Mouse (Mus musculus): ENCODE results near the gene 1700012B07Rik. TPM values are rescaled to one million over a fixed set of nuclear protein-coding genes. Genes with fewer than 3 reads are reported as not detected.

Gene 1700012B07Rik
- polyA plus RNA-seq, 1 experiment from 2014 or later = not detected

DNA sequence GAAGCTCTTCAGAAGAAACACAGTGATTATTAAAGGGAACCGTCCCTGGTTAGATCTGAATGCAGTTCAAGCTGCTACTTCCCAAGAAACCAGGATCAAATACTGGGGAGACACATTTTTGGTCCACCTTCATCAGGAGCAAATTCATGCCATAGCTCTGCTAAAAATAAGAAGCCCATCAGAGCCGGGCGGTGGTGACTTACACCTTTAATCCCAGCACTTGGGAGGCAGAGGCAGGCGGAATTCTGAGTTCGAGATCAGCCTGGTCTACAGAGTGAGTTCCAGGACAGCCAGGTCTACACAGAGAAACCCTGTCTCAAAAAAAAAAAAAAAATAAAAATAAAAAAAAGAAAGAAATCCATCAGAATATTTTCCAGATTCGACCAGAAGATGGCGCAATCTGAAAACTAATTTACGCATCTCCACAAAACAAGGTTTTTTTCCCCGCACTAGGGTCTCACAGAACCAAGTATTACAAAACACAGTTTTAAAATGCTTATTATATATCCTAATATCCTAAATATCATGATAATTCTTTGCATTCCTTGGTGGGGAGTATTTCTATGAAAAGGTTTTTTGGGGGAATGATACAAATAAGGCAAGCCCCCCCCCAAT, 45.4 kb upstream of the 1700012B07Rik start:
- Histone ChIP-seq H3K36me3 (ENCODE audit: insufficient read depth, low read length) (no peaks in the 10 kb centered on the region), H3K9ac (replicated peaks; ENCODE audit: low read depth) (no peak overlapping the region), H3K4me1 (ENCODE audit: insufficient read depth, low read depth, low read length) (no peaks in the 10 kb centered on the region), H3K27ac (ENCODE audit: low read length) (peak overlapping the region; percentile 54; the same call in 1 of the 2 replicates), H3K4me3 (ENCODE audit: low read depth, low read length) (no peak overlapping the region), H3K4me2 (replicated peaks; ENCODE audit: low read depth, low read length) (no peak overlapping the region), H3K9me3 (ENCODE audit: low read length) (no peaks in the 10 kb centered on the region), H3K27me3 (replicated peaks; ENCODE audit: insufficient read depth, low read length) (no peaks in the 10 kb centered on the region)
- TF ChIP-seq EP300 (IDR thresholded peaks at IDR 0.05) = no peak
- peak; percentile 58 for TF ChIP-seq CTCF (IDR thresholded peaks at IDR 0.05)
- DNase-seq (ENCODE audit: low spot score) = peak; percentile 76
- no peak for ATAC-seq
- 44% methylated on average over 9 of the region's 9 CpGs for WGBS

DNA sequence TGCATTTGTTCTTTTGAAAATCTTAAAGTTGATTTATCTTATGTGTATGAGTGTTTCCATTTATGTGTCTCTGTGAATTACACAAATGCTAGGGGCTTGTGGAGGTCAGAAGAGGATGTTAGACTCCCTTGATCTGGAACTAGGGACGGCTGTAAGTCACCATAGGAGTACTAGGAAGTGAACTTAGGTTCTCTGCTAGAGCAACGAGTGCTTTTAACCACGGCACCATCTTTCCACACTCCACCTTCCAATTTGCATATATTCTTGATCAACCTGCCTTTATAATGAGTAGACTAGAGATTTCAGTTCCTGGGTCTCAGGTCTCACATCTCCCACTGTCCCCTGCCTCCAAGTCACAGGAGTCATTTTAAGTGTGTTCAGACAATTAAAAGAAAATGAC, 44.8 kb upstream of the 1700012B07Rik start:
- ATAC-seq = no peak
- H3K27me3 ChIP-seq (replicated peaks; ENCODE audit: insufficient read depth, low read length) = no peaks in the 10 kb centered on the region
- DNase-seq (ENCODE audit: low spot score) = no peak
- H3K4me2 ChIP-seq (replicated peaks; ENCODE audit: low read depth, low read length) = no peak overlapping the region
- H3K4me1 ChIP-seq (ENCODE audit: insufficient read depth, low read depth, low read length) = no peaks in the 10 kb centered on the region
- WGBS = 58% methylated on average over 3 of the region's 3 CpGs
- H3K36me3 ChIP-seq (ENCODE audit: insufficient read depth, low read length) = no peaks in the 10 kb centered on the region
- TF ChIP-seq EP300 (IDR thresholded peaks at IDR 0.05) (no peak), CTCF (IDR thresholded peaks at IDR 0.05) (no peak)
- no peak overlapping the region for H3K27ac ChIP-seq (ENCODE audit: low read length)
- no peaks in the 10 kb centered on the region for H3K9me3 ChIP-seq (ENCODE audit: low read length)
- H3K9ac ChIP-seq (replicated peaks; ENCODE audit: low read depth) = no peak overlapping the region
- no peak overlapping the region for H3K4me3 ChIP-seq (ENCODE audit: low read depth, low read length)

DNA sequence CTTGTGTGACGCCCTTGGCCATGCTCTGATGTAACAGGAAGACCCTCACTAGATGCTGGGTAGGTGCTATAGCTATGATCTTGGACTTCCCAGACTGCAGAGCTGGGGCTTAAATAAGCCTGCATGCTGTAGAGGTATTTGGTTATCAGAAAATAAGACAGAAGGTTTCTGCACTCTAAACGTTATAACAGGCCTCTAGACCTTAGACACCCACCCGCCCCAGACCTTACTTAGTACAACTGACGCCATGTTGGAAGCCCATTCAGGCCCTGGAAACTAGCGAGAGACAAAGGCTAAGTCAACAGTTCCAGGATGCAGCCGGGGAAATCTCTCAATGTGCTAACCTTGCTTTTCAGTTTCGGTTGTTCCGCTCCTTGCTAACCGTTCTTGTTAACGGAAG, 44.2 kb upstream of the 1700012B07Rik start:
- H3K4me3 ChIP-seq (ENCODE audit: low read depth, low read length) = no peak overlapping the region
- DNase-seq (ENCODE audit: low spot score) = no peak
- H3K27me3 ChIP-seq (replicated peaks; ENCODE audit: insufficient read depth, low read length) = no peaks in the 10 kb centered on the region
- H3K27ac ChIP-seq (ENCODE audit: low read length) = no peak overlapping the region
- TF ChIP-seq CTCF (IDR thresholded peaks at IDR 0.05) = no peak
- no peak for TF ChIP-seq EP300 (IDR thresholded peaks at IDR 0.05)
- no peak overlapping the region for H3K9ac ChIP-seq (replicated peaks; ENCODE audit: low read depth)
- H3K36me3 ChIP-seq (ENCODE audit: insufficient read depth, low read length) = no peaks in the 10 kb centered on the region
- no peaks in the 10 kb centered on the region for H3K9me3 ChIP-seq (ENCODE audit: low read length)
- WGBS = 79% methylated on average over 10 of the region's 10 CpGs
- no peak for ATAC-seq
- no peak overlapping the region for H3K4me2 ChIP-seq (replicated peaks; ENCODE audit: low read depth, low read length)
- H3K4me1 ChIP-seq (ENCODE audit: insufficient read depth, low read depth, low read length) = no peaks in the 10 kb centered on the region

DNA sequence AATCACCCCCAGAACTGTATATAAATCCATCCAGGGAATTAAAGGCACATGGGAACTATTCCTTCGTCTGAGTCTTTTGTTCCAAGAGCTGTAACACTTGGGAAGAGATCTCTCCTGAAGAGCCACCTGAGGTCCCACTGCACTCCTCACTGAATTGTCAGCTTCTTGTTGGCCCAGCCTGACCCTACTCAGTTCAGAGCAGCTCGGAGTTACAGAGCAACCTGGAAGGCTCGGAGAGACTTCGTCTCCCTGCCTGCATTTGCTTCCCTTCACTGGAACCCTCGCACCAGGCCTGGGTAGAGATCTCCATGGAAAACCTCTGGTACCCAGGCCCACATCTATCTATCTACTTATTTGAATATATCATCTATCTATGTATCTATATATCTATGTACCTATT, 40.0 kb upstream of the 1700012B07Rik start:
- ATAC-seq (no peak), DNase-seq (ENCODE audit: low spot score) (no peak)
- Histone ChIP-seq H3K4me3 (ENCODE audit: low read depth, low read length) (no peak overlapping the region), H3K36me3 (ENCODE audit: insufficient read depth, low read length) (no peaks in the 10 kb centered on the region), H3K27me3 (replicated peaks; ENCODE audit: insufficient read depth, low read length) (no peaks in the 10 kb centered on the region), H3K4me1 (ENCODE audit: insufficient read depth, low read depth, low read length) (no peaks in the 10 kb centered on the region), H3K4me2 (replicated peaks; ENCODE audit: low read depth, low read length) (no peak overlapping the region), H3K27ac (ENCODE audit: low read length) (no peak overlapping the region), H3K9me3 (ENCODE audit: low read length) (no peaks in the 10 kb centered on the region), H3K9ac (replicated peaks; ENCODE audit: low read depth) (no peak overlapping the region)
- TF ChIP-seq CTCF (IDR thresholded peaks at IDR 0.05) = no peak
- no peak for TF ChIP-seq EP300 (IDR thresholded peaks at IDR 0.05)
- 77% methylated on average over 5 of the region's 5 CpGs for WGBS

DNA sequence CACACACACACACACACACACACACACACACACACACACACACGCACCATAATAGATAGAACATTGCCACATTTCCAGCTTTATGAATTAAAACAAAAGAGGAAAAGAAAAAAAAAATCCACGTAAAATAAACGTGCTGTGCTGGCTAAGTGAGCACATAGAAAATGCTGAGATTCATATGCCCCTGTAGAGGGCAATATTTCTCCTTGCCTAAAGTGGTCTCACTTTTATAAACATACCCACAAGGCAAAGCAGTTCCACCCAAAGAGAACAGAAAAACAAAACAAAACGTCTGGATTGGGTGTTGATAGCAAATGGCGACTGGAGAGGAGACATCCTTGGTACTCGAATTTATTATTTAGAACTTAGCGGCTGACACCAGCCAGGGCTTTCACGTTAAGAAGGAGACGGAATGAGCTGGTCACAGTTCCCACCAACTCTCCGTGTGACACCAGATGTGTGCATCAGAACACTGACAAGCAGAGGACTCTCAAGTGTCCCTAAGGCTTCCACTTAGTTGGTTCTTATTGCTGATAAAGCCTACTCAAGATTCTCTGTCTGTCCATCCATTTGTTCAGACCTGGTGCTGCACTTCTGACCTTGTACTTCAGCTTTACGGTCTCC, 38.8 kb upstream of the 1700012B07Rik start:
- no peaks in the 10 kb centered on the region for H3K27me3 ChIP-seq (replicated peaks; ENCODE audit: insufficient read depth, low read length)
- H3K9me3 ChIP-seq (ENCODE audit: low read length) = no peaks in the 10 kb centered on the region
- TF ChIP-seq CTCF (IDR thresholded peaks at IDR 0.05) (0 out of 2 replicates have a peak, but pooled peaks have one; percentile 37), EP300 (IDR thresholded peaks at IDR 0.05) (no peak)
- no peaks in the 10 kb centered on the region for H3K36me3 ChIP-seq (ENCODE audit: insufficient read depth, low read length)
- WGBS = 56% methylated on average over 11 of the region's 11 CpGs
- peak; percentile 45 for DNase-seq (ENCODE audit: low spot score)
- no peak overlapping the region for H3K4me3 ChIP-seq (ENCODE audit: low read depth, low read length)
- H3K4me2 ChIP-seq (replicated peaks; ENCODE audit: low read depth, low read length) = no peak overlapping the region
- no peak overlapping the region for H3K9ac ChIP-seq (replicated peaks; ENCODE audit: low read depth)
- no peak overlapping the region for H3K27ac ChIP-seq (ENCODE audit: low read length)
- no peaks in the 10 kb centered on the region for H3K4me1 ChIP-seq (ENCODE audit: insufficient read depth, low read depth, low read length)
- ATAC-seq = no peak

DNA sequence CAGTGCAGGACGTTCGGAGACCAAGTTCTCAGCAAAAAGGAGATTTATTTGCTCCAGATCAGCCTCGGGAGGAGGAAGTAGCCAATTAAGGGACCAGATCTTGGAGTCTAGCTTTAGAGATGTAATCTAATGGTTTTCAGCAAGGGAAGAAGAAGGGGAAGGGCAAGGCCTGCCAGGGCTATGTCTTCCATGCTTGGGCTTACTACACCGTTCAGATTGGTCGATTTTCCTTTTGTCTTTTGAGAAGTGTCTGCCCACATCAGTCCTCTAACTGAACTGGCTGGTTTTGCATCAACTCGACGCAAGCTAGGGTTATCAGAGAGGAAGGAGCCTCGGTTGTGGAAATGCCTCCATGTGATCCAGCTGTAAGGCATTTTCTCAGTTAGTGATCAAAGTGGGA, 37.7 kb upstream of the 1700012B07Rik start:
- no peaks in the 10 kb centered on the region for H3K4me1 ChIP-seq (ENCODE audit: insufficient read depth, low read depth, low read length)
- no peak for ATAC-seq
- H3K4me2 ChIP-seq (replicated peaks; ENCODE audit: low read depth, low read length) = no peak overlapping the region
- H3K27me3 ChIP-seq (replicated peaks; ENCODE audit: insufficient read depth, low read length) = no peaks in the 10 kb centered on the region
- WGBS = 68% methylated on average over 8 of the region's 8 CpGs
- H3K4me3 ChIP-seq (ENCODE audit: low read depth, low read length) = no peak overlapping the region
- TF ChIP-seq EP300 (IDR thresholded peaks at IDR 0.05) = no peak
- no peak for DNase-seq (ENCODE audit: low spot score)
- H3K36me3 ChIP-seq (ENCODE audit: insufficient read depth, low read length) = no peaks in the 10 kb centered on the region
- H3K9me3 ChIP-seq (ENCODE audit: low read length) = no peaks in the 10 kb centered on the region
- H3K9ac ChIP-seq (replicated peaks; ENCODE audit: low read depth) = no peak overlapping the region
- H3K27ac ChIP-seq (ENCODE audit: low read length) = no peak overlapping the region

Measured in lung, postnatal 0 days (tissue).